Mouse (Mus musculus) hindbrain, embryonic 10.5 days (tissue): ENCODE measurements around the gene Mrpl55. TPM values are rescaled to one million over a fixed set of nuclear protein-coding genes. Genes with fewer than 3 reads are reported as not detected.

Experiments used
- DNase-seq: peaks from one replicate; pipeline ENCODE4 v3.0.0-alpha.2; 2017; ENCODE audit warnings: low spot score
- H3K27ac ChIP-seq: fragments of 300-500 bp; sonication (generic); 2 replicates; pipeline ENCODE4 v1.5.1; 2016; ENCODE audit warnings: mild to moderate bottlenecking, moderate library complexity
- H3K27me3 ChIP-seq: fragments of 300-500 bp; sonication (generic); 2 replicates; pipeline ENCODE4 v1.6.1; 2016; ENCODE audit warnings: mild to moderate bottlenecking; ENCODE audit not compliant: poor library complexity, insufficient read depth, severe bottlenecking
- H3K36me3 ChIP-seq: fragments of 300-500 bp; sonication (generic); 2 replicates; pipeline ENCODE4 v1.6.1; 2016; ENCODE audit warnings: mild to moderate bottlenecking, moderate library complexity
- H3K4me1 ChIP-seq: fragments of 300-500 bp; sonication (generic); replicated peaks from 2 replicates; pipeline ENCODE4 v1.6.1; 2016; ENCODE audit warnings: mild to moderate bottlenecking
- H3K4me3 ChIP-seq: fragments of 300-500 bp; sonication (generic); 2 replicates; pipeline ENCODE4 v1.5.1; 2016; ENCODE audit warnings: mild to moderate bottlenecking, moderate library complexity
- H3K9me3 ChIP-seq: fragments of 300-500 bp; sonication (generic); 2 replicates; pipeline ENCODE4 v1.6.1; 2016; ENCODE audit warnings: mild to moderate bottlenecking, moderate library complexity
- WGBS: fragments of 180-500 bp; shearing (Covaris S2); methylation state at CpG from one replicate; pipeline ENCODE4 v1.1.7; 2016; 5-methylcytosine and 5-hydroxymethylcytosine counted together
- polyA plus RNA-seq: library from polyadenylated mRNA; unstranded; fragments of >200 nt; fragmentation: Nextera tagmentation; extraction: Ambion mirVana; gene quantifications from 2 replicates; pipeline ENCODE4 v1.2.1, GENCODE M21; 2016

Gene Mrpl55
- polyA plus RNA-seq, 1 experiment from 2014 or later: 129 TPM

DNA sequence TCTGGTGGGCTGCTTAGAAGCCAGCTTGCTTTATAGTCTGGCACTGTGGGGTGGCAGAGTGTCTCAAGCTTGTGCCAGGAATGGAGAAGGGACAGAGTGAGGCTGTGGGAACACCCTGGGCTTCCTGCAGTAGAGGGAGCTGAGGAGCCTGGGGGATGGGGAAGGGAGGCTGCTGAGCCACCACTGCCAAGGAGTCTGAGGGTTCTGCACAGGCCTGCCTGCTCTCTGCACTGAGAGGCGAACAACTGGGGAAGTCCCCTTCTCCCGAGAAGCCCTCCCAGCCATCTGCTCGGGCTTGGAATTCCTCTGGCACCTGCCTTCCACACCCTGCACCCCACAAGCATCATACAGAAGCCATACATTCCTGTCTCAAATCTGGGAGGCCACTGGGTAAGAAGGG, 39.6 kb downstream of the Mrpl55 start:
- Histone ChIP-seq H3K9me3 (no peaks in the 10 kb centered on the region), H3K27ac (no peak overlapping the region; the same call in 1 of the 2 replicates), H3K27me3 (peaks cover 66% of the 10 kb centered on the region), H3K36me3 (no peaks in the 10 kb centered on the region), H3K4me3 (no peak overlapping the region), H3K4me1 (peaks cover 27% of the 10 kb centered on the region)
- WGBS: 41% methylated on average over 3 of the region's 3 CpGs
- DNase-seq: no peak

DNA sequence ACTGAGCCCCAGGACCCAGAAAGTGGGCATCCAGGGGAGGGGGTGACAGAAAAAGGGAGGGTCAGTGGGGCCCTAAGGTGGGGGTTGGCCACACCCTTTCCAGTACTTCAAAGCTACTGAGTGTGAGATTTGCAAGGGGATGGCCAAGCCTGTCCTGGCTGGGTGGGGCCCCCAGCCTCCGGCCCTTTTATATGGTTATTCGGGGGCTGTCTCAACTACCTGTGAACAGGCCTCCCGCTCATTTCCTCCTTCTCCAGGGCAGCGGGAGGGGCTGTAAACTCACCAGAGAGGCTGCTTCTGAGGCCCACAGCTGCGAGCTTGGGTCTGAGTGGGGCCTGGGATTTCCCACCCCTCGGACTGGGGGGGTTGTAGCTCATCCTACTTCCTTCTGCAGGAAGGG, 41.6 kb downstream of the Mrpl55 start:
- Histone ChIP-seq H3K4me3 (no peak overlapping the region), H3K9me3 (no peaks in the 10 kb centered on the region), H3K27me3 (peaks cover 73% of the 10 kb centered on the region), H3K36me3 (peaks cover 3% of the 10 kb centered on the region; the same call in 1 of the 2 replicates), H3K4me1 (peaks cover 18% of the 10 kb centered on the region), H3K27ac (no peak overlapping the region)
- 44% methylated on average over 6 of the region's 6 CpGs for WGBS
- DNase-seq: no peak

DNA sequence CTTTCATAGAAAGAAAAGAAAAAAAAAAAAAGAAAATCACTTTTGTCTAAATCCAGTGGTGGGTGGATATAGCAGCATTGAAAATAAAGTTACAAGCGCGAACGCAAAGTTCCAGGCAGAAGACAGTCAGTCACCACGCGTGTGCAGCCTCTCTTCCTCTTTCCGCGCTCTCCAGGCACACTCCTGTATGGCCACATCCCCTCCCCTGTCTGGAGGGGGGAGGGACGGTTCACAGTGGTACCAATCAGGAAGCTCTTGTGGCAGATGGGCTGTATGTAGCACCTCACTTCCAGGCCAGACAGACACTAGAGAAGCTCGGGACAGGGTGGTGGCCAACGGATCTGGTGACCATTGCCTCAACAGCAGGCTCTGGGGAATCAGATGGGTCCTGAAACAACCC, 45.8 kb downstream of the Mrpl55 start:
- DNase-seq: no peak
- no peaks in the 10 kb centered on the region for H3K9me3 ChIP-seq
- no peak overlapping the region for H3K27ac ChIP-seq
- H3K36me3 ChIP-seq: peaks cover 16% of the 10 kb centered on the region
- H3K27me3 ChIP-seq: peaks cover 57% of the 10 kb centered on the region
- 0 out of 2 replicates have a peak, but pooled peaks cover 4% of the 10 kb centered on the region for H3K4me1 ChIP-seq
- WGBS: 71% methylated on average over 10 of the region's 10 CpGs
- H3K4me3 ChIP-seq: no peak overlapping the region

Other genes starting within 250 kb of the Mrpl55 start
- gene Hist3h2a, start 247.8 kb upstream of the Mrpl55 start, polyA plus RNA-seq: 25.4 and 49.0 TPM in 2 replicates
- 0.41 and 0.85 TPM in 2 replicates for gene Trim17, start 247.8 kb upstream of the Mrpl55 start, polyA plus RNA-seq
- gene Trim11, start 224.4 kb upstream of the Mrpl55 start, polyA plus RNA-seq: 18.8 and 20.2 TPM in 2 replicates
- gene Obscn, start 66.1 kb upstream of the Mrpl55 start, polyA plus RNA-seq: 0.15 TPM in 1 of 2 replicates, not detected in the other
- 4.8 and 7.1 TPM in 2 replicates for gene Iba57, start 38.7 kb upstream of the Mrpl55 start, polyA plus RNA-seq
- gene Gjc2, start 19.3 kb upstream of the Mrpl55 start, polyA plus RNA-seq: 0.14 and 0.20 TPM in 2 replicates
- 113 and 119 TPM in 2 replicates for gene Guk1, start 10.3 kb upstream of the Mrpl55 start, polyA plus RNA-seq
- 42.2 and 43.1 TPM in 2 replicates for gene 2310033P09Rik, start 5.8 kb downstream of the Mrpl55 start, polyA plus RNA-seq
- 669 and 687 TPM in 2 replicates for gene Arf1, start 25.8 kb downstream of the Mrpl55 start, polyA plus RNA-seq
- gene Wnt3a, start 88.3 kb downstream of the Mrpl55 start, polyA plus RNA-seq: 14.2 and 18.2 TPM in 2 replicates
- gene Wnt9a, start 104.4 kb downstream of the Mrpl55 start, polyA plus RNA-seq: 9.8 and 10.7 TPM in 2 replicates
- gene Prss38, start 173.2 kb downstream of the Mrpl55 start, polyA plus RNA-seq: not detected in 2 replicates
- gene Jmjd4, start 247.6 kb downstream of the Mrpl55 start, polyA plus RNA-seq: 13.4 and 16.1 TPM in 2 replicates
- 110 and 138 TPM in 2 replicates for gene Snap47, start 248.7 kb downstream of the Mrpl55 start, polyA plus RNA-seq